Mouse (Mus musculus) lung, adult 2 months (tissue): Measurements from ENCODE around the gene Tmed9. TPM values are rescaled to one million over a fixed set of nuclear protein-coding genes. Genes with fewer than 3 reads are reported as not detected.
"Not testable (repeated sequence)": the region's sequence is repeated elsewhere in the genome, so short reads cannot be mapped to it uniquely, and the experiment has no call there.

Source experiments
- DNase-seq: peaks from one replicate; pipeline ENCODE4 v3.0.0; 2022
- H3K4me1 ChIP-seq: fragments of 200-500 bp; 2 replicates; pipeline ENCODE4 v1.6.1; 2011; ENCODE audit warnings: low read length; ENCODE audit not compliant: control insufficient read depth, insufficient read depth
- H3K4me3 ChIP-seq: fragments of 200-500 bp; replicated peaks from 2 replicates; pipeline ENCODE3; 2011; ENCODE audit warnings: low read depth, mild to moderate bottlenecking, control low read depth, low read length; ENCODE audit errors: extremely low read depth
- CTCF ChIP-seq: fragments of 200-500 bp; IDR thresholded peaks from 2 replicates; pipeline ENCODE4 v1.5.1; 2011; ENCODE audit warnings: mild to moderate bottlenecking, low read length, control low read depth; ENCODE audit not compliant: insufficient read depth
- POLR2A ChIP-seq: fragments of 200-500 bp; IDR thresholded peaks from 2 replicates; pipeline ENCODE4 v1.6.1; 2011; ENCODE audit warnings: low read depth, mild to moderate bottlenecking, control low read depth, low read length, borderline replicate concordance; ENCODE audit errors: extremely low read depth
- WGBS: fragments of 180-500 bp; shearing (Covaris S2); methylation state at CpG from one replicate; pipeline ENCODE4 v1.1.7; 2018; 5-methylcytosine and 5-hydroxymethylcytosine counted together
- polyA plus RNA-seq: library from polyadenylated mRNA; depleted of rRNA; stranded (reverse); fragments of >200 nt; gene quantifications from 2 replicates; pipeline ENCODE4 v1.2.3, GENCODE M21; 2012

The Tmed9 gene
- polyA plus RNA-seq, 1 experiment = 81.6 TPM

DNA sequence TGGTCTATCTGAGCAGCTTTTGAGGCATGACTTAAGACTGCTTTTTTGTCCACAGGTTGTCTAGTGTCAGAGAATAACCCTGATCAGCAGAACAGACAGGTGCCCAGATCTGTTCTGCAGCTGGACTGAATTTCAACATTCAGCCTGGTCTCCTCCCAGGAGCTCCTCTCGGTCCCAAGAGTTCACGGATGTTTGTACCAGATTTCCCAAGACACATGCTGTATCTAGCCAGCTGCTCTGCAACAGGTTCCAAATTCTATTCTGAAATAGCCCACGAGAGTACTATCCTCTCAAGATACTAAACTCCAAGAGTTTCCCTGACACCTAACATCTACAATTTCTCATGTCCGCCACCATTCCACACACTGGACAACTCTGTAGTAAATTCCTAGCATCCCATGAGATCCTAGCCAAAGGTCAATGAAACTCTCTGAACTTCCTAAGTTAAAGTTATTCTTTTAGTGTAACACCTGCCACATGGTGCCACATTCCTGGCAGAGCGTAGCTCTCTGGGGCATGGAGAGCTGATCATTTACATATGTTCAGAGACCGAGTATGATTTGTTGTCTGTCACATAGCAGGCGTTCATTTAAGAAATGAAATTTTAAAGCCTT, 10.2 kb upstream of the Tmed9 start:
- H3K4me1 ChIP-seq = no peaks in the 10 kb centered on the region; the same call in 1 of the 2 replicates
- TF ChIP-seq CTCF (no peak), POLR2A (no peak)
- no peak for DNase-seq
- no peak overlapping the region for H3K4me3 ChIP-seq
- WGBS = 75% methylated on average over 7 of the region's 7 CpGs

GRCm38 (mm10) chr13:55567001-55567400, 6.5 kb upstream of the Tmed9 start:
- no peak for DNase-seq
- Histone ChIP-seq H3K4me1 (peaks cover 5% of the 10 kb centered on the region), H3K4me3 (no peak overlapping the region)
- WGBS = 80% methylated on average over 6 of the region's 6 CpGs
- TF ChIP-seq POLR2A (no peak), CTCF (no peak)

DNA sequence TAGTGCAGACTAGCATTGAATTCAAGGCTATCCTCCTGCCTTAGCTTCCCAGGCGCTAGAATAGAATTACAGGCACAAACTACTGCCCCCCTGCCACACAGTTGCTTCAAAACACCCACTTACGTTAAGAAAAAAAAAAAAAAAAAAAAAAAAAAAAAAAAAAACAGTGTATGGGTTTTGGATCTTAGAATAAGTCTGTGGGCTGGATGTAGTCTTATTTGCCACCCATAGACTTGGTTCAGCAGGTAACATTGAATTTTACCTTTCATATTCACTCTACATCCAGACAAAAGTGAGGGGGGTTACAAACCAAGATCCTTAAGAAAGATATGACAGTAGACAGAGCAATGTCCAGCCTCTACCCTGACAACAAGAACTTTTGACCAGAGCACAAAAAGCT, 5.6 kb upstream of the Tmed9 start:
- Histone ChIP-seq H3K4me3 (no peak overlapping the region), H3K4me1 (peaks cover 5% of the 10 kb centered on the region)
- DNase-seq = no peak
- whole genome bisulfite sequencing = 84% methylated on average over 2 of the region's 2 CpGs
- TF ChIP-seq POLR2A (no peak), CTCF (no peak)

DNA sequence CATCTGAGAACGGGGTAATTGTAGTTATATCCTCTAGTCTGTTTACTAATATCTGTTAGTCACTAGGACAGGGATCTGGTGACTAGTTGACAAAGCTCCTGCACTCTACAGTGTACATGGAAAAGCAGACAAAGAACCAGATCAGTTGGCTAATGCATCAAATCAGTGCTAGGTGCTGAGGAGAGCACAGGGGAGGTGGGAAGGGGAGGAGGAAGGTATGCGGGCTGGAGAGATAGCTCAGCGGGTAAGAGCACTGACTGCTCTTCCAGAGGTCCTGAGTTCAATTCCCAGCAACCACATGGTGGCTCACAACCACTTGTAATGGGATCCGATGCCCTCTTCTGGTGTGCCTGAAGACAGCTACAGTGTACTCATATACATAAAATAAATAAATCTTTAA, 5.0 kb upstream of the Tmed9 start:
- WGBS = 90% methylated on average over 4 of the region's 4 CpGs
- not testable (repeated sequence) for H3K4me3 ChIP-seq, H3K4me1 ChIP-seq, DNase-seq

- Histone ChIP-seq H3K4me3 (peak overlapping the region; percentile 91), H3K4me1 (peaks cover 5% of the 10 kb centered on the region)
- 4% methylated on average over 16 of the region's 16 CpGs for WGBS
- no peak for DNase-seq
- no peak for TF ChIP-seq POLR2A
- no peak for TF ChIP-seq CTCF
Observed at GRCm38 (mm10) chr13:55569726-55570285, 3.7 kb upstream of the Tmed9 start.

- Histone ChIP-seq H3K4me3 (peak overlapping the region; percentile 91), H3K4me1 (peaks cover 5% of the 10 kb centered on the region)
- under 1% methylated on average over 47 of the region's 47 CpGs for WGBS
- DNase-seq = peak; percentile 52
- TF ChIP-seq CTCF = no peak
- no peak for TF ChIP-seq POLR2A
Observed at GRCm38 (mm10) chr13:55570286-55570973, 3.1 kb upstream of the Tmed9 start.

GRCm38 (mm10) chr13:55571027-55571751, 2.3 kb upstream of the Tmed9 start, which contains the start of gene Fam193b:
TSS of gene Fam193b (minus strand) at chr13:55571120.
- peak within 1 kb of the TSS; percentile 91 for H3K4me3 ChIP-seq
- WGBS = 2% methylated on average over 47 of the region's 47 CpGs
- DNase-seq = peak; percentile 93
- TF ChIP-seq CTCF (no peak), POLR2A (peak; percentile 45; the same call in 1 of the 2 replicates)
- H3K4me1 ChIP-seq = peaks cover 5% of the 10 kb centered on the region

GRCm38 (mm10) chr13:55571977-55572376, 1.6 kb upstream of the Tmed9 start:
- WGBS = 71% methylated on average over 2 of the region's 2 CpGs
- DNase-seq = no peak
- Histone ChIP-seq H3K4me1 (peaks cover 5% of the 10 kb centered on the region), H3K4me3 (no peak overlapping the region)
- TF ChIP-seq POLR2A (no peak), CTCF (no peak)

- no peak for DNase-seq
- no peak for TF ChIP-seq POLR2A
- no peak for TF ChIP-seq CTCF
- WGBS = 71% methylated on average over 5 of the region's 5 CpGs
- no peak overlapping the region for H3K4me3 ChIP-seq
- peaks cover 4% of the 10 kb centered on the region for H3K4me1 ChIP-seq
Observed at GRCm38 (mm10) chr13:55574321-55574720, 789 bp downstream of the Tmed9 start.

DNA sequence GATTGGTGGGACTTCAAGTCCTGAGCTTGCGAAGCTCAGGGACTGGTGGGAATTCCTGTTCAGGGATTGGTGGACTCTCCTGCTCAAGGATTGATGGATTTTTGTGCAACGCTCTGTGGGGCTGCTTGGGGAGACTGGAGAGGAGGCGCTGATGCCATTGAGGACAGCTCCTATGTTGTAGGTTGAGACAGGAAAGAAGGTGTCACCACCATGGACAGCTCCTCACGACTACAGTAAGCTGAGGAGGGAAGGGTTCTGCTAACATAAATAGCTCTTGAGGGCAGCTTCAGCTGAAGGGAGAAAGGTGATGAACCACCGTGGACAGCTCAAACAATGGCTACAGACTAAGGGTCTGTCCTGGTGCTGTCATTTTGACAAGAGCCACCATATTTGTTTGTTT, 2.4 kb downstream of the Tmed9 start:
- WGBS = 61% methylated on average over 5 of the region's 5 CpGs

GRCm38 (mm10) chr13:55576872-55577271, 3.3 kb downstream of the Tmed9 start:
- H3K4me1 ChIP-seq, DNase-seq, H3K4me3 ChIP-seq: not testable (repeated sequence)
- WGBS = 85% methylated on average over 7 of the region's 7 CpGs

More for the DNA sequence above, 2.4 kb downstream of the Tmed9 start:
- Histone ChIP-seq H3K4me3 (no peak overlapping the region), H3K4me1 (no peaks in the 10 kb centered on the region)
- no peak for TF ChIP-seq CTCF
- TF ChIP-seq POLR2A = no peak
- DNase-seq = no peak
